Mouse (Mus musculus) splenic B cell, adult 2 months (primary cell): ENCODE results near the gene Pbx1.

ENCODE experiments used
- DNase-seq: peaks from one replicate; pipeline ENCODE4 v3.0.0-alpha.2; 2011; ENCODE audit warnings: low read depth, low spot score
- H3K27me3 ChIP-seq: 2 replicates; pipeline ENCODE4 v1.6.1; 2012; ENCODE audit warnings: mild to moderate bottlenecking, low read length, moderate library complexity, mixed read lengths; ENCODE audit not compliant: control insufficient read depth, poor library complexity, insufficient read depth, severe bottlenecking
- H3K36me3 ChIP-seq: 2 replicates; pipeline ENCODE4 v1.6.1; 2012; ENCODE audit warnings: mild to moderate bottlenecking, low read length, moderate library complexity, mixed read lengths; ENCODE audit not compliant: control insufficient read depth, poor library complexity, insufficient read depth, severe bottlenecking

Pbx1 gene

DNA sequence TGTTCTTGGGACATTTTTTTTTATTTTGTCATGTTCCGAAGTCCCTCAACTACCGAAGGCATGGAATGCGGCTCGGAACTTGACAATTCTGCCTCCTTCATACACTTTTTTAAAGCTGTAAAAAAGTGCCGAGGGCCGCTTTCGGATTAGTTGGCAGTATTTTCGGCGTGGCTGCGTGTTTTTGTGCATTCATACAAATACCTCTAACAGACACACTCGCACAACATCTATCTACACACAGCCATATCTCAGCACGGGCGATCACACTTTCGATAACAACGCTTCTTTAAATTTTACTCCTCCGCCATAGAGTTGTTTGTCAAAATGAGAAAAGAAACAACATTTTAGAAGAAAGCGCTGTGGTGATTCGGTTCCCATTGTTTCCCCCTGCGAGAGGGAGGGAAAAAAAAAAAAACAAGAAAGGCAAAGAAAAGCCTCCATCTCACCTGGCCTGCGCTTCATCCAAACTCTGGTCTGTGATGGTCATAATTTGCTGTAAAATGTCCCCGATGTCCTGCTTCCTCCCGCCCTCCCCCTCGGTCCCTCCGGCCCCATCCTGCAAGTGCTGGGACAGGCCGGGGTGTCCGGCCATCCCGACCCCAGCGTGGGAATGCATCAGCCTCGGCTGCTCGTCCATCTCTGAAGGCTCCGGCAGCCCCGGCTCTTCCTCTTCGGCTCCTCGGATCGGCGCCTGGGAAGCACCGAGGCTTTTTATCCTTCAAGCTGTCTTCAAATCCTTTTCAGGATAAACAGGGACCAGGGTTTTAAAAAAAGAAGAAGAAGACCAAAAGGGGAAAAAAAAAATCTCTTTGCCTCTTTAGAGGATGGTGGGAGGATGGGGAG, 981 bp downstream of the Pbx1 start:
- Histone ChIP-seq H3K27me3 (no peaks in the 10 kb centered on the region), H3K36me3 (no peaks in the 10 kb centered on the region)
- peak; percentile 3 for DNase-seq

DNA sequence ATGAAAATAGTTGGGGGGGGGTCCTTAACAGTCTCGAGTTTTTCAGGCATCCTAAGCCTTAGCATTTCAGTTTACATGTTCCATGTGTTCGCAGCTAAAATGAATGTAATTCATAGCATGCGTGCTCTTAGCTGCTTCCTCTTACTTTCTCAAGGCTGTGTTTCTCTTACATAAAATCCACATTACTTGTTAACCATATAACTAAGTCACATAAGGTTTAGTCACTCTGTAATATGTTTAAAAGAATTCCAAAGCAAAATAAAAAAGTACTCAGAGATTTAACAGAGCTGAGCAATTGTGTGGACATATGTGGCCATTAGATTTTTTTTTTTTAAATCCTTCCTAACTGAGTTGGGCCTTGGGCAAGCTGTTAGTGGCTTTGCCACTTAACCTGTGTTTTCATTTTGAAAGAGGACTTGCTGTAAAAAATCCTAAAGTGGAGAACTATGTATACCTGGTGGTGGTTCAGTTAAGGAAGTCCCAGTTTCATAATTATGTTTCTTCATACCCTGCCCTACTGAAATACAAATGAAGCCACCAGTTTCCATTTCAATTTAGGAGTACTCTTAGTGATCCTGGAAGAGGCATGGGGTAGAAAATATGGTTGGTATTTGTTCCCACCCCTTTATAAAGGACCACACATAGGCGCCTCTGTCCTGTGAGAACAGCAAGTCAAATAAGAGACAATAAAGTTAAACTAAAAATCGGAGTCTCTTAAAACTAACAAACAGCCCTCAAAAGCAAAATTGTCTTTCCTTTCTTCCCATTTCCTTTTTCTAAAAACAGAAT, 2.0 kb downstream of the Pbx1 start:
- H3K27me3 ChIP-seq: no peaks in the 10 kb centered on the region
- no peaks in the 10 kb centered on the region for H3K36me3 ChIP-seq
- DNase-seq: no peak

DNA sequence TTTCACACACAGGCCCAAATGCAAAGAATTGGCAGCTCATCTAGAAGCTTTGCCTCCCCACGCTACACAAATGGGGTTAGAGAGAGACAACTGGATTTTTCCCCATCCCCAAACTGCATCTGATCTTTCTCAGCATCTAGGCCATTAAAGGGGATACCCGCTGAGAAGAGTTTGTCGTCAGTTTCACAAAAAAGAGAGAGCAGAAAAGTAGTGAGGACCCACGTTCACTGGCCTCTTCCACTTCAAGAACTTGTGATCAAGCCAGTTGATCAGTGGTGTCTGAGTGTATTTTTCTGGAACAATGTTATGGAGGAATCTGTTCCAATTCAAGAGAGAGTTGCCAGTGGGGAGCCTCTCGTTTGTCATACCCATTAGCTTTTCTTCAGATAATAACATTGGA, 2.7 kb downstream of the Pbx1 start:
- no peaks in the 10 kb centered on the region for H3K36me3 ChIP-seq
- no peak for DNase-seq
- no peaks in the 10 kb centered on the region for H3K27me3 ChIP-seq

DNA sequence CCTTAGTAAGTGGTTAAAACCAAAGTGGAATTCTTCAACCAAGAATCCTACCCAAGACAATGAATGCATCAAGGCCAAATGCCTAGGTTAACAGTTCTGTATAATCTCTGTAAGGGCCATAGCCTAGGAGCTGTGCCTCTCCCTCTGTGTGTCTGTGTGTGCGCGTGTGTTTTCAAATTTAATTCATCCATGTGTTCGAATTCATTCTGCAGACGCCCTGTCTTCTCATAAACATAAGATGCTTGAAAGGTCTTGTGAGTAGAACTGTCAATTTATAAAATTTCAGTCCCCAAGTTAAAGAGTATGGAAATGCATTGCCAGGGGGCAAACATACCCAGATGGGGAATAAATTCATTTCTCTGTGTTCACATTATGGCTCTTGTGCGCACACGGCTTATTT, 3.8 kb downstream of the Pbx1 start:
- DNase-seq: no peak
- no peaks in the 10 kb centered on the region for H3K27me3 ChIP-seq
- no peaks in the 10 kb centered on the region for H3K36me3 ChIP-seq

DNA sequence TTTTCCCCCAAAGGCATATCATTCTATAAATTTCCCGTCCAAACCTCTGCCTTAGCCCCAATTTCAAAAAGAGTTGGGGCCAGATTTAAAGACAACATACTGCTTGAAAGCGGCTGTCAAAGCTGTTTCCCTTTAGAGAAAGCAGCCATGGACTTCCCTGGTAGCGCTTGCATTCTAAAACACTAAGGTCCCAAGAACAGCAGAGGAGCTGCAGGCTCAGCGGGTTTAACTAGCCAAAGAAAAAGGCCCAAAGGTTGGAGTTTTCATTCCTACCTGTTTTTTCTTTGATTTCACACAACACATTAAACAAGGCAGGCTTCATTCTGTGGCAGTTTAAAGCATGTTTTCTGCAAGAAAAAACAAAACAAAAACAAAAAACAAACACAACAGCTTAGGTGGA, 4.5 kb downstream of the Pbx1 start:
- H3K36me3 ChIP-seq: no peaks in the 10 kb centered on the region
- no peak for DNase-seq
- H3K27me3 ChIP-seq: no peaks in the 10 kb centered on the region

DNA sequence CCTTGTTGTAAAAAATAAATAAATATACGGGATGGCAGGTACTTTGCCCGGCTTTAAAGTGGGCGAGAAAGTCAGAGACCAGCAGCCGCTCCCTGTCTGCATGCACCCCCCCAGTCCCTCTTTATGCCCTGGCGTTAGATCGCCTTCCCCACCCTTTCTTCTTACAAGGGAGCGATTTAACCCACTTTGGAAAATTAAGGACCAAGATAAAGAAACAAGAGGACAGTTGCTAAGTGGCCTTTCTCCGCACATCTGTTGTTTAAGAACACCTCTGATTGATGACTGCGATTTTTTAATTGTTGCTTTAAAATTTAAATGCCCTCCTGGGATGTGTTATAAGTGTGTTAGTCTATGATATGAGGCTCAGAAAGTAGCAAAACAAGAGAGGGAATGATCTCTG, 5.2 kb downstream of the Pbx1 start:
- Histone ChIP-seq H3K36me3 (no peaks in the 10 kb centered on the region), H3K27me3 (no peaks in the 10 kb centered on the region)
- no peak for DNase-seq

DNA sequence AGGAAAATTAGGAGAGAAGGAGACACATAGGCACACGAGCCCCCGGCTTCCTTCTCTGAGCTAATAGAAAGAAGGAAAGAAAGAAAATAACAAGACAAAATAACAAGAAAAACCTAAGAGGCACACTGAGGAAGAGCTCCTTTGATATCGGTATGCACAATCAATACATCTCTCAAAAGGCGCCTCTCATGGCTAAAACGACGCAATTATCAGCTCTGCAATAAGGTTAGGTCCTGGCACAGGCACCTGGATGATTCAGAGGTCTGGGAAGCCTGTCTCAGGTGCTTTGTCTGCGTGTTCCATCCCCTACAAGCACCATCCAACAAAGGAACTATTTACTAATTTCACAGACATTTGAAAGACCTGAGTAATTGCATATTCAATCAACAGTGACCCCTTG, 5.8 kb downstream of the Pbx1 start:
- Histone ChIP-seq H3K36me3 (no peaks in the 10 kb centered on the region), H3K27me3 (no peaks in the 10 kb centered on the region)
- no peak for DNase-seq

DNA sequence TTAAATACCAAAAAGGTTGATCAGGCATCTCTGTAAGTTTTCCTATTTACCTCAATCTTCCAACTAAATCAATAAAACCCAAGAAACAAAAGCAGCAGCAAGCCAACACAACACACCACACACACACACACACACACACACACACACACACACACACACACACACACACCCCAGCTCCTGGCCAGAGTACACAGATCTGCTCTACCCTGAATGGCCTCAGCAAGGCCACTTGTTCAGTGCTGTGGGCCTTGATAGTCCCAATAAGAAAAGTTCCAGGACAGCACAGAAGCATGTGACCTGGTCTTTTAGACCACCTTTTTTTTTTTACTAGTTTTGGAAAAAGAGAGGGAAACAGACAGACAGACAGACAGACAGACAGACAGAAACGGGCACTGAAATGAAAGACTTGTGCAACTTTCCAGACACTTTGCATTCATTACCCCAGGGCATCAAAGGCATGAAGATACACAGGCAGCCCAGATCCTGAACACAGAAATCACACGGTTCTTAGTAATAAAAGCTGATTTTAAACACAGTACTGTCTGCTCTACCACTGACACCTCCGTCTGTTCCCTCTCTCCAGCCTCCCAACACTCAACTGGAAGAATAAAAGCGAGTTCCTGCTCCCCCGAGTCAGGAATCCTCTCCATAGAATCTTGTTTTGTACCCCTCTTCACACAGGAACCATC, 6.9 kb downstream of the Pbx1 start:
- no peak for DNase-seq
- no peaks in the 10 kb centered on the region for H3K27me3 ChIP-seq
- no peaks in the 10 kb centered on the region for H3K36me3 ChIP-seq

DNA sequence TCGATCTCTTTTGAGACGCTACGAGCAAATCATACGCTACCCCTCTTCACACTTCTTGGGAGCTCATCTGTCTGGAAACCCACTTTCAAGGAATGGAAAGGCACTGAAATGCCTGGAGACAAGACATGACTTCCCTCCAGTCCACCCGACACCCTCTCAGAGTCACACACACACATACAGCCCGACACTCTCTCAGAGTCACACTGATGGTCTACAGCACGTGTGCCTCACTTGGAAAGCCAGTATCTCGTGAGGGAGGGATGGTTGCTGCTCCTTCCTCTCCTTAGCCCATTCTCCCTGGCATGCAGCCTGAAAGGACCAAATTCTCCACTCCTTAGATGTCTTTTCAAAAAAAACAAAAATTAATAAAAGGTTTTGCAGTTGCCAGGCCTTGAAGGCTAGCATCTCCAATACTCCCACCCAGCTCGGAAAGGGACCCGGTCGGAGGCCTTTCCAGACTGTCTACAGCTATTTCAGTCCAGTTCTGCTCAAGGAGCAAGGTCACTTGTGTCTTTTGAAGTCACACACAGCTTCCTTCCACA, 8.6 kb downstream of the Pbx1 start:
- DNase-seq: no peak
- H3K27me3 ChIP-seq: no peaks in the 10 kb centered on the region

DNA sequence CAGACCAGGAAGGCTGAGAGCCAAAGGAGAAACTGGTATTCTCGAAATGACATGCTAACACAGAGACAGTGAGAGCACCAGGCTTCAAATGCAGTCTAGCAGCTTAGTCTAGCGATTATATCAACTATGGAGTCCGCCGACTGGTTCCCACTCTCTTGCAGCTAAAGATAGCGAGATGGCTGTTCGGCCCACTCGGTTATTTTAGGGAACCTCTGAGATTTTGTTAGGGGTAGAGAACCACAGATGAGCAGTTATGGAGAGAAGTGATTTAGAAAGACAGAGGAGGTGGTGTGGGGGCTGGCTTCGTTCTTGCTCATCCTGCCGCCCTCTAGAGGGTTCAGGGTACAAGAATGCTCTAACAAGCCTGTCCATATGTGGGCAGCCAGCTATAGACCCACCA, 13.2 kb downstream of the Pbx1 start:
- Histone ChIP-seq H3K27me3 (no peaks in the 10 kb centered on the region), H3K36me3 (no peaks in the 10 kb centered on the region)
- no peak for DNase-seq

More for the DNA sequence above, 8.6 kb downstream of the Pbx1 start:
- H3K36me3 ChIP-seq: no peaks in the 10 kb centered on the region

DNA sequence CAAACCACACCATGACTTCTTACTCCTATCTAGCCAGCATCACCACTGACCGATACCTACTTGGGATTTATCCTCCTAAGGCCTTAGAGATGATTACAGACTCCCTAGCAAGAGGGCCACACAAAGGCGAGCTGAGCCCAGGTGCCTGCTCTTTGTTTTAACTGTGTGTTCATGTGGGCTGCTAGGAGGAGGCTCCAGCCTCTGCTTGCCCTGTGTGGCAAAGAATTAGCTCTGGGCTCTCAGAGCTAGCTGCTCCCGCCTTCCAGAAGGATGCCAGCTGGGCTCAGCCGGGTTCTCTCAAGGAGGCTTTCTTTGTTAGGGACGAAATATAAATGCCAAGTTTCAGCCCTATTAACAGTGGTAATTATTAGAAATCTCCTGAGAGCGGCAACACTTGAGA, 14.4 kb downstream of the Pbx1 start:
- DNase-seq: no peak
- H3K27me3 ChIP-seq: no peaks in the 10 kb centered on the region

DNA sequence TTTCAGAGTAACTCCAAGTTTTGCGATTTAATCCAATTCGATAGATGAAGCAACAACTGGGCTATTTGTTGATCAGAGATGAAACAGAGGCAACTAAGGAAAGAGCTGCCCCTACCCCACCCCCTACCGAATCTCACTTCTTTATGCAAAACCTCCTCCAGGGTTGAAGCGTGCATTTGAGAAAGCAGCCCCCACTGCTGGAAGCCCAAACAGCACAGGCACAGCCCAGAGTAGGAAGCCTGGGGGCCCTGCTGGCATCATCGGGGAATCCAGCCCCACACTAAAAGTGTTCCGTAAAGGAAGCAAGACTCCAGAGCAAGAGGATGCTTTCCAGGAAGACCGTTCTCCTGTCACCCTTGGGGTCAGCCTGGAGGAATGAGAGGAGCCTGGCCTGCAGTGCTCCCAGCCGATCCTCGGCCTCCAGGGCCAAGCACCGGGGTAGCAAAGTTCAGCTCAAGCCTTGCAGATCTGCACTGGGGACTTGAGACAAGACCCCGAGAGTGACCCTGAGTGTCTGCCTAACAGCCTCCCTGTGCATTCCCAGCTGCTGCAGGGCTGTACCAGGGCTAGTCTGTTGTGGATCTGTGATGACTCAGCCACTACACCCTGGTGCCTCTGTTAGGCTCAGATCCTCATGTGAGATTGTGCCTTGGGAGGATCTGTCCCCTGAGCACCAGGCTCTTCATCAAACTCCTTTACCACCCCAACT, 15.2 kb downstream of the Pbx1 start:
- DNase-seq: no peak
- no peaks in the 10 kb centered on the region for H3K27me3 ChIP-seq
- H3K36me3 ChIP-seq: no peaks in the 10 kb centered on the region

More for the DNA sequence above, 14.4 kb downstream of the Pbx1 start:
- no peaks in the 10 kb centered on the region for H3K36me3 ChIP-seq

DNA sequence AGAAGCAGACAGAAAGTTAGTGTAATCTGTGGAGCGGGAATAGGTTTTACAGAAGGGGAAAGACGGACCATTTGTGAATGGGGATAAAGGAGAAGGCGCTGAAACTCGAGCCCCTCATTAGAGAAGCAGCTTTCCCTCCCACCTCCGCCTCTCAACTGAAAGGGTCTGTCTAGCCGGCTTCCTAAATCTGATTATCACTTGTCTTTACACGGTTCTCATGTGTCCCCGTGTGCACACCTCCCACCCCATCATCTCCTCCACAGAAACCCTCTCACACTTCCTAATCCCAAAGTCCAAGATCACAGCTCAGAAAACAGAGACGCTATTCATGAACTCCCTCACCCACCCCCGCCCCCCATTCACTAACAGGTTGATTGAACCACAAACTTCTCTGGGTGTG, 21.5 kb downstream of the Pbx1 start:
- no peak for DNase-seq
- H3K27me3 ChIP-seq: no peaks in the 10 kb centered on the region
- H3K36me3 ChIP-seq: no peaks in the 10 kb centered on the region

DNA sequence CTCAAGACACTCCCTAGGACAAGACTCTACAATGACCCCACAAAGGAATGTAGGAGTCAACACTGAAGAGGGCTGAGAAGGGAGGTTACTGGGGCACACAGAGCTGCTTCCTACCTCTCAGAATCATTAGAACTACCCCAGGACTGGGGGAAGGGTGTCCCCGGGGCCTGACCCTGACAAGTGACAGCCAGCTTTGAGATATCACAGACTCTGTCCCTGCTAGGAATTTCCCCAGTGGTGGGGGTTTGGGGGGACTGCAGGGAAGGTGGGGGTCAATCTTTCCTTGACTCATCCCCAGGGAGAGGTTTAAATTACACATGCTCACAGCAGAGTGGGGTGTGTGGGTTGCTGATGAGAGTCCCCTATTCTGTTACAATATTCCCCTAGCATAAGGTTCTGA, 22.0 kb downstream of the Pbx1 start:
- Histone ChIP-seq H3K27me3 (no peaks in the 10 kb centered on the region), H3K36me3 (no peaks in the 10 kb centered on the region)
- no peak for DNase-seq
